Mouse (Mus musculus): ENCODE measurements around the gene Adam12. TPM values are rescaled to one million over a fixed set of nuclear protein-coding genes. Genes with fewer than 3 reads are reported as not detected.

Adam12 gene
- polyA plus RNA-seq, 1 experiment from 2014 or later: 24.7 TPM

DNA sequence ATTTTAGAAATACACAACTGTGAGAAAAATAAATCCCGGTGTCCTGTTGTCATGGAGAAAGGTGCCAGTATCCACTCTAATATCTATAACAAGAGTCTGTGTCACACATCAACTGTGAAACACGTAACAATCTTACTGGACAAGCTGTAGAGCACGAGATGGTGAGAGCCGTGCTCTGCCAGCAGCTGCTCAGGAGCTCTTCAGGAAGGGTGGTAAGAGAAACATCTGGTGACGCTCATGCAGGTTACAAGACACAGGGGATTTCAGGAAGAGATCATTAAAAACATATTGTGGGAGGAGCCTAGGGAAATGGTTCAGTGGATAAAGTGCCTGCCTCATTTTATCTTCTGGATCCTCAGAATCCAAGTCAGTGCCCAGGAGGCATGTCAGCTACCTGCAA is 158.9 kb downstream of the Adam12 start:
- H3K27me3 ChIP-seq (replicated peaks; ENCODE audit: control insufficient read depth, insufficient read depth, low read length): no peaks in the 10 kb centered on the region
- WGBS: 64% methylated on average over 5 of the region's 5 CpGs
- H3K36me3 ChIP-seq (ENCODE audit: control insufficient read depth, insufficient read depth, low read length): no peaks in the 10 kb centered on the region
- no peak overlapping the region for H3K9ac ChIP-seq (ENCODE audit: low read depth, low read length)
- no peak overlapping the region for H3K4me3 ChIP-seq (ENCODE audit: low read depth, low read length)
- H3K27ac ChIP-seq (replicated peaks; ENCODE audit: low read depth, low read length): no peak overlapping the region
- no peaks in the 10 kb centered on the region for H3K9me3 ChIP-seq (ENCODE audit: control insufficient read depth, low read length)
- DNase-seq (ENCODE audit: low spot score) (no peak), ATAC-seq (ENCODE audit: low read depth) (no peak)
- H3K4me2 ChIP-seq (ENCODE audit: low read depth, low read length): no peak overlapping the region
- no peaks in the 10 kb centered on the region for H3K4me1 ChIP-seq (ENCODE audit: control insufficient read depth, insufficient read depth, low read length)

DNA sequence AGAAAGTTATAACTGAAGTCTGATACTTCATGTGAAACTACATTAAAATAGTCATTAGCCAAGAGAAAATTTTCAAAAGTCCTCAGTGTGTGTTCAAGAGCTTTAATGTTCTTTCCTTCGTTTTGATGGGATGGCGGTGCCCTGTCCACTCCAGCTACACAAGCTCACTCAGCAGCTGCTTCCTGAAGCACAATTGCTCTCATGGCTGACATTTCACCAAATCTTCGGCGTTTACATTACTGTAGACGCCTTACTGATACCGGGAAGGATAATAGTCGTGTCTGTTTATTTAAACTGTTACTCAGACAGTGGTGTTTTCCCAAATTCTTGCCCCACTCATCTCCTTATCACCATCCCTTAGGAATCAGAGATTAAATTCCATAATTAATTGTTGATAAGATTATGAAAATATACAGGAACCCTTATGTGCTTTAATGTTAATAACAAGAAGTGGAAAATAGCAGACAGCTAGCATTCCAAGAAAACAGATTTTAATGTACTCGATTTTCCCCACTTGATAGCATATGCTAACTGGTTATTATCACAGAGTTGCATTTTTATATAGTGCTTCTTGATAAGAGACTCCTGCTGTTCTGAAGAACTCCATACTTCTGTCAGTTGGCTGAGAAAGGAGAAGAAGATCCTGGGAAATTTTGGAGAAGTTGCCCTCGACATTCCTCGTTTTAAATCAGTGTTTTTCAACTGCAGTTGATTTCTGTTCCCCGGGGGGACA is 160.6 kb downstream of the Adam12 start:
- no peak overlapping the region for H3K4me3 ChIP-seq (ENCODE audit: low read depth, low read length)
- no peak overlapping the region for H3K27ac ChIP-seq (replicated peaks; ENCODE audit: low read depth, low read length)
- no peak overlapping the region for H3K9ac ChIP-seq (ENCODE audit: low read depth, low read length)
- 72% methylated on average over 11 of the region's 11 CpGs for WGBS
- DNase-seq (ENCODE audit: low spot score) (no peak), ATAC-seq (ENCODE audit: low read depth) (no peak)
- H3K27me3 ChIP-seq (replicated peaks; ENCODE audit: control insufficient read depth, insufficient read depth, low read length): no peaks in the 10 kb centered on the region
- no peaks in the 10 kb centered on the region for H3K9me3 ChIP-seq (ENCODE audit: control insufficient read depth, low read length)
- H3K4me2 ChIP-seq (ENCODE audit: low read depth, low read length): no peak overlapping the region
- no peaks in the 10 kb centered on the region for H3K36me3 ChIP-seq (ENCODE audit: control insufficient read depth, insufficient read depth, low read length)
- no peaks in the 10 kb centered on the region for H3K4me1 ChIP-seq (ENCODE audit: control insufficient read depth, insufficient read depth, low read length)

DNA sequence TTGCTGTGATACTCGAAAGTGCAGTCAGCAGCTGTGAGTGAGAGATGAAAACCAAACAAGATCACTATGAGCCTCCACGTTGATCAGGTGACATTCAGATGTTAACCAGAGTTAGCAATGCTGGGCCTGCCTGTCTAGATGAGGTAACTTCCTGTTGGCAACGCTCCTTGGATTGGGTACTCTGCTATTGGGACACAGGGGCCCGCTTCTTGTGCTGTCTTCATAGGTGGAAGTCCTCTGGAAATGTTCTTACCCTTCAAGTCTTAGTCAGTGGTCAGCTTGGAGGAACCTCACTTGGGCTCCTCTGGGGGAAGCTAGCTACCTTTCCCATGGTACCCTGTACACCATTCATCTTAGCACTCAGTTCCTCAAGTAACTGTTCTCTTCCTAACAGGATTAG is 169.3 kb downstream of the Adam12 start:
- Histone ChIP-seq H3K27ac (replicated peaks; ENCODE audit: low read depth, low read length) (no peak overlapping the region), H3K4me2 (ENCODE audit: low read depth, low read length) (no peak overlapping the region), H3K9me3 (ENCODE audit: control insufficient read depth, low read length) (no peaks in the 10 kb centered on the region), H3K4me3 (ENCODE audit: low read depth, low read length) (no peak overlapping the region), H3K9ac (ENCODE audit: low read depth, low read length) (no peak overlapping the region), H3K36me3 (ENCODE audit: control insufficient read depth, insufficient read depth, low read length) (no peaks in the 10 kb centered on the region), H3K27me3 (replicated peaks; ENCODE audit: control insufficient read depth, insufficient read depth, low read length) (no peaks in the 10 kb centered on the region), H3K4me1 (ENCODE audit: control insufficient read depth, insufficient read depth, low read length) (no peaks in the 10 kb centered on the region)
- WGBS: 69% methylated on average over 4 of the region's 4 CpGs
- DNase-seq (ENCODE audit: low spot score): no peak
- no peak for ATAC-seq (ENCODE audit: low read depth)

DNA sequence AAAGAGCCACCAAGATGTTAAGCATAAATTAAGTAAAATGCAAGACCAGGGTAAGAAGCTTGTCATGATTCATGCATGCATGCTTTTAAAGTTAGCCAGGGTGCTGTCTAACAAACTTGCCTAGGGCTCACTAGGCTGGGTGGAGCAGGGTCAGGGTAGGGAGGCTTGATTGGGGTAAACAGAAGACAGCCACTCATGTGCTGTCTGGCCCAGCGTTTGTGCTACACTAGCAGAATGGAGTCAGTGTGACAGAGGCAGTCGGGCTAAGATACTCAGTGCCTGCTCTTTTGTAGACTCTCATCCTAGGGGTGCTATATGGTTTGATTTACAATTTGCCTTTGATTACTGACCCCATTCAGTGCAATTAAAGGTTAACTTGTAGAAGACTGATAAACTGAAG is 179.5 kb downstream of the Adam12 start:
- ATAC-seq (ENCODE audit: low read depth): no peak
- Histone ChIP-seq H3K9me3 (ENCODE audit: control insufficient read depth, low read length) (no peaks in the 10 kb centered on the region), H3K27me3 (replicated peaks; ENCODE audit: control insufficient read depth, insufficient read depth, low read length) (no peaks in the 10 kb centered on the region), H3K4me2 (ENCODE audit: low read depth, low read length) (no peak overlapping the region), H3K36me3 (ENCODE audit: control insufficient read depth, insufficient read depth, low read length) (no peaks in the 10 kb centered on the region), H3K9ac (ENCODE audit: low read depth, low read length) (no peak overlapping the region), H3K4me3 (ENCODE audit: low read depth, low read length) (no peak overlapping the region), H3K27ac (replicated peaks; ENCODE audit: low read depth, low read length) (no peak overlapping the region), H3K4me1 (ENCODE audit: control insufficient read depth, insufficient read depth, low read length) (no peaks in the 10 kb centered on the region)
- no peak for DNase-seq (ENCODE audit: low spot score)
- WGBS: 52% methylated on average over 2 of the region's 2 CpGs

DNA sequence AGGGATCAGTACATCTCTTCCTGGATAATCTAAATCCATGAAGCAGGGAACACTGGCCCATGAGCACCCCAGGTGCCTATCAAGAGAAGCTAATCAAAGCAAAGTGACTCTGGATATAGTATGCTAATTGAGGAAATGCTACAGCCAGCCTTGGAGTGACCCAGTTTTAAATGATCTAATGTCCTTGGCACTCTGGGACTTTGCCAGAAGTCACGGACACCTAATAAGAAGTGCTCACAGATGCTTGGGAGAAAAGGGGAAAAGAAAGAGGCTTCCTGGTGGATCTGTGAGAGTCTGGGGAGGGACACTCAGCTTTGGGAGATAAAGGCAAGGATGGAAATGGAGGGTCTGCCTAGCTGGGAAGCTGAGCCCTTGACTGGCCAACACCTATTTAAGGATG is 181.6 kb downstream of the Adam12 start:
- no peaks in the 10 kb centered on the region for H3K27me3 ChIP-seq (replicated peaks; ENCODE audit: control insufficient read depth, insufficient read depth, low read length)
- no peaks in the 10 kb centered on the region for H3K36me3 ChIP-seq (ENCODE audit: control insufficient read depth, insufficient read depth, low read length)
- 73% methylated on average over 1 of the region's 1 CpGs for WGBS
- DNase-seq (ENCODE audit: low spot score) (no peak), ATAC-seq (ENCODE audit: low read depth) (no peak)
- no peak overlapping the region for H3K27ac ChIP-seq (replicated peaks; ENCODE audit: low read depth, low read length)
- no peak overlapping the region for H3K4me3 ChIP-seq (ENCODE audit: low read depth, low read length)
- H3K9me3 ChIP-seq (ENCODE audit: control insufficient read depth, low read length): no peaks in the 10 kb centered on the region
- no peaks in the 10 kb centered on the region for H3K4me1 ChIP-seq (ENCODE audit: control insufficient read depth, insufficient read depth, low read length)
- H3K4me2 ChIP-seq (ENCODE audit: low read depth, low read length): no peak overlapping the region
- H3K9ac ChIP-seq (ENCODE audit: low read depth, low read length): no peak overlapping the region

DNA sequence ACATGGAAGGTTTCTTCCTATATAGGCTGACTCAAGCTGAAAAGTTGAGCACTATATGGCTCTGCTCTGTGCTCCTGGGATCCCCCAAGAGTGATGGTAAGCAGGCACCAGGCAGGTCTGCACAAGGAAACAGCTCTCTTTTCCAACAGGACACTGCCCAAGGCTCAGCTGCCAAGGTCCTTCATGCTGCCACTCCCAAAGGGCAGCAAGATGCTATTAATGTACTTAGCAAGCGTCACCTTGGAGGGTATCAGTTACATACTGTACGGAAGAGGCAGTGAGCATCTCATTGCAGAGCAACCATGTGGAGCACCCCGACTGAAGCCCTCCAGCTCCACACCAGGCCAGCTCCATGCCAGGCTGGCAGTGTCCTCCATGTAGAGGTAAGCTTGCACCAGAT is 185.6 kb downstream of the Adam12 start:
- Histone ChIP-seq H3K27me3 (replicated peaks; ENCODE audit: control insufficient read depth, insufficient read depth, low read length) (no peaks in the 10 kb centered on the region), H3K4me1 (ENCODE audit: control insufficient read depth, insufficient read depth, low read length) (no peaks in the 10 kb centered on the region), H3K9me3 (ENCODE audit: control insufficient read depth, low read length) (no peaks in the 10 kb centered on the region), H3K27ac (replicated peaks; ENCODE audit: low read depth, low read length) (no peak overlapping the region), H3K36me3 (ENCODE audit: control insufficient read depth, insufficient read depth, low read length) (no peaks in the 10 kb centered on the region), H3K4me2 (ENCODE audit: low read depth, low read length) (no peak overlapping the region), H3K9ac (ENCODE audit: low read depth, low read length) (no peak overlapping the region), H3K4me3 (ENCODE audit: low read depth, low read length) (no peak overlapping the region)
- DNase-seq (ENCODE audit: low spot score) (no peak), ATAC-seq (ENCODE audit: low read depth) (no peak)
- 73% methylated on average over 3 of the region's 3 CpGs for WGBS

DNA sequence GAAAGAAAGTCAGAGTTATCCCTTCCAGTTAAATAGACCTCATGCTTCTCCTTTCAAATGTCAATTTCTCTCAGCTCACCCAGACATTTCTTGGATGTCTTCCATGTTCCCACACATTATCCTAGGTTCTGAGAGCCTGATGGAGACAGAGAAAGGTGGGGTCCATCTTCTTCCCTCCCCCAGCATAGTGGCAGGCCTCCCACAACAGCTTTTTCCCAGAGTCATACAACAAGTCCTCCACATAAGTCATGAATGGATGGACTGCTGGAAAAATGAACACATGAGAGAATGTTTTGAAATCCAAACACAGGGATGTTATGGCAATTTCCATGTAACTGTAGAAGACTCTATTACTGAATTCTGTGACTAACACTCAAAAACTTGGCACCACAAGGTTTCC is 188.4 kb downstream of the Adam12 start:
- no peaks in the 10 kb centered on the region for H3K27me3 ChIP-seq (replicated peaks; ENCODE audit: control insufficient read depth, insufficient read depth, low read length)
- no peaks in the 10 kb centered on the region for H3K4me1 ChIP-seq (ENCODE audit: control insufficient read depth, insufficient read depth, low read length)
- no peaks in the 10 kb centered on the region for H3K9me3 ChIP-seq (ENCODE audit: control insufficient read depth, low read length)
- no peak overlapping the region for H3K4me3 ChIP-seq (ENCODE audit: low read depth, low read length)
- no peak overlapping the region for H3K9ac ChIP-seq (ENCODE audit: low read depth, low read length)
- DNase-seq (ENCODE audit: low spot score) (no peak), ATAC-seq (ENCODE audit: low read depth) (no peak)
- H3K36me3 ChIP-seq (ENCODE audit: control insufficient read depth, insufficient read depth, low read length): no peaks in the 10 kb centered on the region
- H3K27ac ChIP-seq (replicated peaks; ENCODE audit: low read depth, low read length): no peak overlapping the region
- H3K4me2 ChIP-seq (ENCODE audit: low read depth, low read length): no peak overlapping the region

DNA sequence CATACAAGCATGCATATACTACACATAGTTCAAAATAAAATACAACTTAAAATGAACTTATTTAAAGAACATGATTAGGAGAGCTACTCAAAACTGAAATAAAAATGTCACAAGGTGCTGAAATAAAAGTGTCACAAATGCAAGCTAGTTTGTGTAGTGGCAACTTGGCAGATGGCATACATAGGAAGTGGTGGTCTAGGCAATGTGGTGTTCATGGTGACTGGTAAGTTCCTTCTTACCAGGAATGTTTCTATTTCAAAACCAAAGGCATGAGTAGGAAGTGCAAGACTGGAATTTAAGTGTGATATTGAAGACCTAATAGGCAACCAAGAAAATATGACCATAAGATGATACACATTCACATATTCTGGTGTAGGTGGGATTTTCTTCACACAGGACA is 189.3 kb downstream of the Adam12 start:
- Histone ChIP-seq H3K27me3 (replicated peaks; ENCODE audit: control insufficient read depth, insufficient read depth, low read length) (no peaks in the 10 kb centered on the region), H3K4me3 (ENCODE audit: low read depth, low read length) (no peak overlapping the region), H3K9me3 (ENCODE audit: control insufficient read depth, low read length) (no peaks in the 10 kb centered on the region), H3K27ac (replicated peaks; ENCODE audit: low read depth, low read length) (no peak overlapping the region), H3K36me3 (ENCODE audit: control insufficient read depth, insufficient read depth, low read length) (no peaks in the 10 kb centered on the region), H3K4me1 (ENCODE audit: control insufficient read depth, insufficient read depth, low read length) (no peaks in the 10 kb centered on the region), H3K4me2 (ENCODE audit: low read depth, low read length) (no peak overlapping the region), H3K9ac (ENCODE audit: low read depth, low read length) (no peak overlapping the region)
- DNase-seq (ENCODE audit: low spot score) (no peak), ATAC-seq (ENCODE audit: low read depth) (no peak)

DNA sequence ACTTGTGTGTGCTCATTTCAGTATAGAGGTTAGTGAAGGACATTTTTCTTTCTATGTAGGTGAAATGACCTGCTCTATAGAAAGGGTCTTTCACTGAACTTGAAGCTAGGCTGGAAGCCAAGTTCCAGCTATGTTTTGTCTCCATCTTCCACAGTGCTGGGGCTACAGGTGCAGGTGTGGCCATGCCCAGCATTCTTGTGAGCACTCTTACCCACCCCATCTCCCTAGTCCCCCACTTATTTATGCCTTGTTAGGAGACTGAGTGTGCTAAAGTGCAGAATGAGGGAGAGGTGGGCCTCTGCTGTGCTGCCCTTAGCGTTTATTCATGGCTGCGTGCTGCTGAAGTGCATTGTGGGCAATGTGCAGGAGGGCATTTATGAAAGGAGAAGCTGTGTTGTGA is 198.0 kb downstream of the Adam12 start:
- no peak overlapping the region for H3K4me2 ChIP-seq (ENCODE audit: low read depth, low read length)
- H3K4me3 ChIP-seq (ENCODE audit: low read depth, low read length): no peak overlapping the region
- no peak overlapping the region for H3K9ac ChIP-seq (ENCODE audit: low read depth, low read length)
- ATAC-seq (ENCODE audit: low read depth) (no peak), DNase-seq (ENCODE audit: low spot score) (no peak)
- WGBS: 97% methylated on average over 2 of the region's 2 CpGs
- peaks cover 28% of the 10 kb centered on the region for H3K4me1 ChIP-seq (ENCODE audit: control insufficient read depth, insufficient read depth, low read length)
- H3K27me3 ChIP-seq (replicated peaks; ENCODE audit: control insufficient read depth, insufficient read depth, low read length): no peaks in the 10 kb centered on the region
- no peak overlapping the region for H3K27ac ChIP-seq (replicated peaks; ENCODE audit: low read depth, low read length)
- no peaks in the 10 kb centered on the region for H3K9me3 ChIP-seq (ENCODE audit: control insufficient read depth, low read length)
- no peaks in the 10 kb centered on the region for H3K36me3 ChIP-seq (ENCODE audit: control insufficient read depth, insufficient read depth, low read length)
